Mouse (Mus musculus) brain, embryonic 14.5 days (tissue): ENCODE results near the gene Papss1.

ENCODE experiments used
- CTCF ChIP-seq: fragments of 200-500 bp; IDR thresholded peaks from 2 replicates; pipeline ENCODE4 v1.5.1; 2012; ENCODE audit warnings: inconsistent platforms, mild to moderate bottlenecking, moderate library complexity, borderline replicate concordance; ENCODE audit not compliant: insufficient read depth, insufficient read length; ENCODE audit errors: extremely low read depth
- POLR2A ChIP-seq: fragments of 200-500 bp; IDR thresholded peaks from 2 replicates; pipeline ENCODE4 v1.6.1; 2012; ENCODE audit warnings: mild to moderate bottlenecking, inconsistent platforms, borderline replicate concordance; ENCODE audit not compliant: poor library complexity, insufficient read depth, insufficient read length, severe bottlenecking; ENCODE audit errors: extremely low read depth

DNA sequence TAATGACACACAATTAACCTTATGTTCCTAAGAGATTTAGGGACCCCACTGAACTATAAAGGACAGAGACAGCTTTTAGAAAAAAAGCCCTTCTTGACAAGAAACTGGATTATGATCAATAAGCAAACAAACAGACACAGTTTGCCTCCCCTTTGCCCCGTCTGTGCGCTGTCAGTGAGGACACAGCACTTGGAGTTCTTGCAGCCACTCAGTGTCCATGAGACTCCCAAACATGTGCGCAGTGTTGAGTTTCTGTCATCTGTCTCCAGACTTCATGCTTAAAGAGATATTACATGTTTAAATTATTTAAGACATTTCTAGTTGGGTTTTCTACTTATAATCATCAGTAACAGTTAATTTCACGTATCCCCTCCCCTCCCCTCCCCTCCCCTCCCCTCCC lies 45.1 kb downstream of the Papss1 start:
- TF ChIP-seq CTCF (no peak), POLR2A (no peak)
